In the genomic region with DNA sequence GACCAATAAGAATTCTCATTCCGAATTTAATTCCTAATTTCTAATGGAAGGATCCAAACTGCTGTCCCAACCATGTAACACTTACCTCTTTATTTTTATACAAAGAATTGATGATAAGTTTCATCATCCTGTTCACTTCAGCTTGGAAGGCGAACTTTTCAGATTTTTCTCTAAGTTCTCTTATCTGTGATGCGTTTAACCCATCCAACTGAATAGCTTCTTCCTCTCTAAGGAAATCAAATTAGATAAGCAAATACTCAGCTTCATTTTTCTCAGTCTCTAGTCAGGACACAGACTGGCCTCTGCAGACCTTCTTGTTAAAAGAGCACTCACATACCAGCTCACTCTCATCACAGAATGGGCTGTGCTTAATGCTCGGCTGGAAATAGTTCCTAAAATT, we compare ENCODE assay signal across 8 mouse cellular contexts. TPM values are rescaled to one million over a fixed set of nuclear protein-coding genes. Genes with fewer than 3 reads are reported as not detected.
DNase-seq lines count a peak whose midpoint lies in the region; ATAC-seq and TF ChIP-seq lines count a peak whose summit lies in the region.

No protein-coding gene starts in this region.

- H3K27ac ChIP-seq in lung, embryonic 16.5 days (ENCODE audit: low read length), result no peak overlapping the region
- H3K27ac ChIP-seq in lung, postnatal 0 days (ENCODE audit: low read length), result no peak overlapping the region
- H3K27ac ChIP-seq in forebrain, embryonic 14.5 days (ENCODE audit: low read depth, low read length), result no peak overlapping the region
- no peak overlapping the region for H3K27ac ChIP-seq in limb, embryonic 15.5 days
- no peak overlapping the region for H3K27ac ChIP-seq in stomach, embryonic 15.5 days

- no peak for DNase-seq in lung, postnatal 0 days (ENCODE audit: low spot score)
- no peak for DNase-seq in forebrain, embryonic 14.5 days (ENCODE audit: low spot score)
- DNase-seq in cerebellum, postnatal 14 days, result no peak
- no peak for DNase-seq in layer of hippocampus, postnatal 25 days (ENCODE audit: extremely low spot score in 1 of 2, low spot score in 1 of 2)
- DNase-seq in thymus, postnatal 25 days, result no peak

- ATAC-seq in lung, embryonic 16.5 days (ENCODE audit: low read depth), result no peak
- no peak for ATAC-seq in lung, postnatal 0 days
- ATAC-seq in forebrain, embryonic 14.5 days, result no peak
- ATAC-seq in limb, embryonic 15.5 days (ENCODE audit: insufficient number of reproducible peaks, low FRiP score, low TSS enrichment, low read depth), result no peak
- ATAC-seq in stomach, embryonic 15.5 days (ENCODE audit: insufficient read depth, low FRiP score, low read depth), result no peak

- no peaks in the 10 kb centered on the region for H3K9me3 ChIP-seq in lung, embryonic 16.5 days (ENCODE audit: control insufficient read depth, low read length)
- H3K9me3 ChIP-seq in lung, postnatal 0 days (ENCODE audit: low read length), result no peaks in the 10 kb centered on the region
- no peaks in the 10 kb centered on the region for H3K9me3 ChIP-seq in forebrain, embryonic 14.5 days (replicated peaks; ENCODE audit: control insufficient read depth, low read length)
- no peaks in the 10 kb centered on the region for H3K9me3 ChIP-seq in limb, embryonic 15.5 days
- H3K9me3 ChIP-seq in stomach, embryonic 15.5 days, result no peaks in the 10 kb centered on the region

- H3K4me1 ChIP-seq in lung, embryonic 16.5 days (replicated peaks; ENCODE audit: control insufficient read depth, insufficient read depth, low read length), result peaks cover 47% of the 10 kb centered on the region
- peaks cover 5% of the 10 kb centered on the region; the same call in 1 of the 2 replicates for H3K4me1 ChIP-seq in lung, postnatal 0 days (ENCODE audit: insufficient read depth, low read depth, low read length)
- peaks cover 23% of the 10 kb centered on the region for H3K4me1 ChIP-seq in forebrain, embryonic 14.5 days (ENCODE audit: control insufficient read depth, insufficient read depth, low read length)
- H3K4me1 ChIP-seq in limb, embryonic 15.5 days, result peaks cover 48% of the 10 kb centered on the region
- H3K4me1 ChIP-seq in stomach, embryonic 15.5 days, result peaks cover 40% of the 10 kb centered on the region

- no peak for TF ChIP-seq EP300 in lung, postnatal 0 days (IDR thresholded peaks at IDR 0.05)

- WGBS in lung, embryonic 16.5 days, result 49% methylated on average over 4 of the region's 4 CpGs
- 45% methylated on average over 4 of the region's 4 CpGs for WGBS in lung, postnatal 0 days
- 78% methylated on average over 4 of the region's 4 CpGs for WGBS in forebrain, embryonic 14.5 days
- WGBS in limb, embryonic 15.5 days, result 64% methylated on average over 4 of the region's 4 CpGs
- WGBS in stomach, embryonic 15.5 days, result 59% methylated on average over 4 of the region's 4 CpGs

- H3K4me2 ChIP-seq in lung, embryonic 16.5 days (ENCODE audit: low read depth, low read length), result peak overlapping the region; percentile 95
- no peak overlapping the region; the same call in 1 of the 2 replicates for H3K4me2 ChIP-seq in lung, postnatal 0 days (replicated peaks; ENCODE audit: low read depth, low read length)
- peak overlapping the region; percentile 88 for H3K4me2 ChIP-seq in forebrain, embryonic 14.5 days (ENCODE audit: low read length)
- H3K4me2 ChIP-seq in limb, embryonic 15.5 days, result peak overlapping the region; percentile 72
- peak overlapping the region; percentile 80 for H3K4me2 ChIP-seq in stomach, embryonic 15.5 days

- H3K4me3 ChIP-seq in lung, embryonic 16.5 days (ENCODE audit: low read length), result peak overlapping the region; percentile 95
- no peak overlapping the region for H3K4me3 ChIP-seq in lung, postnatal 0 days (ENCODE audit: low read depth, low read length)
- H3K4me3 ChIP-seq in forebrain, embryonic 14.5 days (ENCODE audit: low read depth, low read length), result peak overlapping the region; percentile 88
- H3K4me3 ChIP-seq in limb, embryonic 15.5 days, result peak overlapping the region; percentile 92
- H3K4me3 ChIP-seq in stomach, embryonic 15.5 days (replicated peaks), result peak overlapping the region; percentile 95

- TF ChIP-seq CTCF in lung, postnatal 0 days (IDR thresholded peaks at IDR 0.05), result no peak

- peaks cover 40% of the 10 kb centered on the region for H3K36me3 ChIP-seq in lung, embryonic 16.5 days (ENCODE audit: control insufficient read depth, insufficient read depth, low read length)
- peaks cover 18% of the 10 kb centered on the region for H3K36me3 ChIP-seq in lung, postnatal 0 days (ENCODE audit: insufficient read depth, low read length)
- peaks cover 52% of the 10 kb centered on the region for H3K36me3 ChIP-seq in forebrain, embryonic 14.5 days (ENCODE audit: control insufficient read depth, insufficient read depth, low read length)
- H3K36me3 ChIP-seq in limb, embryonic 15.5 days, result peaks cover 43% of the 10 kb centered on the region
- peaks cover 32% of the 10 kb centered on the region for H3K36me3 ChIP-seq in stomach, embryonic 15.5 days

- no peaks in the 10 kb centered on the region for H3K27me3 ChIP-seq in lung, embryonic 16.5 days (ENCODE audit: control insufficient read depth, insufficient read depth, low read depth, low read length)
- no peaks in the 10 kb centered on the region for H3K27me3 ChIP-seq in lung, postnatal 0 days (replicated peaks; ENCODE audit: insufficient read depth, low read length)
- H3K27me3 ChIP-seq in forebrain, embryonic 14.5 days (replicated peaks; ENCODE audit: control insufficient read depth, insufficient read depth, low read length), result no peaks in the 10 kb centered on the region
- H3K27me3 ChIP-seq in limb, embryonic 15.5 days, result no peaks in the 10 kb centered on the region
- no peaks in the 10 kb centered on the region for H3K27me3 ChIP-seq in stomach, embryonic 15.5 days (replicated peaks)

- peak overlapping the region; percentile 98 for H3K9ac ChIP-seq in lung, embryonic 16.5 days (ENCODE audit: low read length)
- no peak overlapping the region for H3K9ac ChIP-seq in lung, postnatal 0 days (replicated peaks; ENCODE audit: low read depth)
- peak overlapping the region; percentile 93; the same call in 1 of the 2 replicates for H3K9ac ChIP-seq in forebrain, embryonic 14.5 days (ENCODE audit: low read length)
- H3K9ac ChIP-seq in limb, embryonic 15.5 days, result no peak overlapping the region
- H3K9ac ChIP-seq in stomach, embryonic 15.5 days, result peak overlapping the region; percentile 94; the same call in 1 of the 2 replicates

RNA-seq across cellular contexts. Expression of a gene that starts 1.9 kb away (rescaled TPM):
- 771 and 809 TPM in 2 replicates for polyA plus RNA-seq in lung, embryonic 16.5 days (2015; fragmentation: Nextera tagmentation; extraction: Ambion mirVana)
- polyA plus RNA-seq in lung, postnatal 0 days (2015; fragmentation: Nextera tagmentation; extraction: Ambion mirVana), result 283 and 342 TPM in 2 replicates
- polyA plus RNA-seq in forebrain, embryonic 14.5 days (2014; fragmentation: Nextera tagmentation; extraction: Ambion mirVana), result 248 and 269 TPM in 2 replicates
- 622 and 662 TPM in 2 replicates for polyA plus RNA-seq in limb, embryonic 15.5 days (2015; fragmentation: Nextera tagmentation; extraction: Ambion mirVana)
- 662 and 751 TPM in 2 replicates for polyA plus RNA-seq in stomach, embryonic 15.5 days (2015; fragmentation: Nextera tagmentation; extraction: Ambion mirVana)
- 100 to 1,000 TPM; 284 to 328 TPM for total RNA-seq in layer of hippocampus, postnatal 25 days (2021)

RNA-seq across cellular contexts. Expression of a gene that starts 2.2 kb away (rescaled TPM):
- 1.3 and 1.5 TPM in 2 replicates for polyA plus RNA-seq in lung, embryonic 16.5 days (2015; fragmentation: Nextera tagmentation; extraction: Ambion mirVana)
- 0.67 and 1.0 TPM in 2 replicates for polyA plus RNA-seq in lung, postnatal 0 days (2015; fragmentation: Nextera tagmentation; extraction: Ambion mirVana)
- 0.99 and 1.5 TPM in 2 replicates for polyA plus RNA-seq in forebrain, embryonic 14.5 days (2014; fragmentation: Nextera tagmentation; extraction: Ambion mirVana)
- polyA plus RNA-seq in limb, embryonic 15.5 days (2015; fragmentation: Nextera tagmentation; extraction: Ambion mirVana), result 0.69 and 0.98 TPM in 2 replicates
- polyA plus RNA-seq in stomach, embryonic 15.5 days (2015; fragmentation: Nextera tagmentation; extraction: Ambion mirVana), result 1.6 and 1.7 TPM in 2 replicates
- 1 to 10 TPM; 1.2 to 1.5 TPM for total RNA-seq in layer of hippocampus, postnatal 25 days (2021)

Comparison
In these comparisons a context has a peak if more than half of its experiments do, and no peak if none do; other contexts are left out.
1. H3K9ac ChIP-seq: peak in lung, embryonic 16.5 days (single experiment), forebrain, embryonic 14.5 days (single experiment) and stomach, embryonic 15.5 days (single experiment); none in lung, postnatal 0 days (single experiment) and limb, embryonic 15.5 days (single experiment).